Mouse (Mus musculus): ENCODE results near the gene Zfp280b.

GRCm38 (mm10) chr10:76045343-76045742 lies 12.9 kb downstream of the Zfp280b start:
- TF ChIP-seq CTCF (IDR thresholded peaks at IDR 0.05; ENCODE audit: borderline replicate concordance, insufficient read depth, low read length) (no peak), POLR2A (IDR thresholded peaks at IDR 0.05; ENCODE audit: low read depth, low read length) (no peak)

Measured in embryonic fibroblast, embryonic 13.5 days (primary cell).